Mouse (Mus musculus): ENCODE data around the gene Ralgps1. TPM values are rescaled to one million over a fixed set of nuclear protein-coding genes. Genes with fewer than 3 reads are reported as not detected.
A peak's percentile ranks its signal among the peaks of the same experiment; 100 is the strongest.
"Not testable (repeated sequence)": the region's sequence is repeated elsewhere in the genome, so short reads cannot be mapped to it uniquely, and the experiment has no call there.

Gene Ralgps1
- polyA plus RNA-seq, 1 experiment = 4.5 TPM

- Histone ChIP-seq H3K27me3 (ENCODE audit: control insufficient read depth, insufficient read depth, low read length) (no peaks in the 10 kb centered on the region), H3K4me1 (ENCODE audit: control insufficient read depth, insufficient read depth, insufficient read length) (peaks cover 8% of the 10 kb centered on the region), H3K4me3 (ENCODE audit: extremely low read depth, insufficient read depth, insufficient read length) (peak overlapping the region; percentile 63), H3K36me3 (ENCODE audit: control insufficient read depth, insufficient read depth, low read length) (no peaks in the 10 kb centered on the region), H3K27ac (ENCODE audit: insufficient read depth, low read length) (no peak overlapping the region)
- DNase-seq (ENCODE audit: low read depth in 1 of 2, low spot score in 2 of 2) = peak in 1 of 2 experiments; percentile 26
- no peak for TF ChIP-seq CTCF (IDR thresholded peaks at IDR 0.05; ENCODE audit: extremely low read depth, insufficient read depth, insufficient read length, insufficient replicate concordance)
- TF ChIP-seq POLR2A (IDR thresholded peaks at IDR 0.05; ENCODE audit: low read depth, low read length) = no peak
- WGBS = 6% methylated on average over 10 of the region's 10 CpGs
These were observed 241.6 kb downstream of the Ralgps1 start for GRCm38 (mm10) chr2:33129696-33130095.

GRCm38 (mm10) chr2:33129005-33129404 is 242.3 kb downstream of the Ralgps1 start:
- Histone ChIP-seq H3K4me1 (ENCODE audit: control insufficient read depth, insufficient read depth, insufficient read length) (peaks cover 8% of the 10 kb centered on the region), H3K4me3 (ENCODE audit: extremely low read depth, insufficient read depth, insufficient read length) (no peak overlapping the region), H3K27me3 (ENCODE audit: control insufficient read depth, insufficient read depth, low read length) (no peaks in the 10 kb centered on the region; the same call in 1 of the 2 replicates), H3K27ac (ENCODE audit: insufficient read depth, low read length) (no peak overlapping the region), H3K36me3 (ENCODE audit: control insufficient read depth, insufficient read depth, low read length) (no peaks in the 10 kb centered on the region)
- no peak for DNase-seq (ENCODE audit: low read depth in 1 of 2, low spot score in 2 of 2)
- TF ChIP-seq POLR2A (IDR thresholded peaks at IDR 0.05; ENCODE audit: low read depth, low read length) (no peak), CTCF (IDR thresholded peaks at IDR 0.05; ENCODE audit: extremely low read depth, insufficient read depth, insufficient read length, insufficient replicate concordance) (no peak)
- 72% methylated on average over 2 of the region's 2 CpGs for WGBS

- H3K4me1 ChIP-seq (ENCODE audit: control insufficient read depth, insufficient read depth, insufficient read length) = peaks cover 8% of the 10 kb centered on the region
- H3K27me3 ChIP-seq (ENCODE audit: control insufficient read depth, insufficient read depth, low read length) = no peaks in the 10 kb centered on the region; the same call in 1 of the 2 replicates
- DNase-seq (ENCODE audit: low read depth in 1 of 2, low spot score in 2 of 2) = no peak
- no peak for TF ChIP-seq POLR2A (IDR thresholded peaks at IDR 0.05; ENCODE audit: low read depth, low read length)
- TF ChIP-seq CTCF (IDR thresholded peaks at IDR 0.05; ENCODE audit: extremely low read depth, insufficient read depth, insufficient read length, insufficient replicate concordance) = no peak
- no peak overlapping the region for H3K4me3 ChIP-seq (ENCODE audit: extremely low read depth, insufficient read depth, insufficient read length)
- H3K36me3 ChIP-seq (ENCODE audit: control insufficient read depth, insufficient read depth, low read length) = no peaks in the 10 kb centered on the region
- WGBS = 77% methylated on average over 2 of the region's 2 CpGs
- no peak overlapping the region for H3K27ac ChIP-seq (ENCODE audit: insufficient read depth, low read length)
These were observed 244.0 kb downstream of the Ralgps1 start for GRCm38 (mm10) chr2:33127271-33127670.

- no peak for TF ChIP-seq POLR2A (IDR thresholded peaks at IDR 0.05; ENCODE audit: low read depth, low read length)
- TF ChIP-seq CTCF (IDR thresholded peaks at IDR 0.05; ENCODE audit: extremely low read depth, insufficient read depth, insufficient read length, insufficient replicate concordance) = no peak
- H3K27me3 ChIP-seq (ENCODE audit: control insufficient read depth, insufficient read depth, low read length) = no peaks in the 10 kb centered on the region; the same call in 1 of the 2 replicates
- H3K4me3 ChIP-seq (ENCODE audit: extremely low read depth, insufficient read depth, insufficient read length) = no peak overlapping the region
- no peak for DNase-seq (ENCODE audit: low read depth in 1 of 2, low spot score in 2 of 2)
- WGBS = 84% methylated on average over 6 of the region's 6 CpGs
- no peak overlapping the region for H3K27ac ChIP-seq (ENCODE audit: insufficient read depth, low read length)
- no peaks in the 10 kb centered on the region for H3K36me3 ChIP-seq (ENCODE audit: control insufficient read depth, insufficient read depth, low read length)
- H3K4me1 ChIP-seq (ENCODE audit: control insufficient read depth, insufficient read depth, insufficient read length) = no peaks in the 10 kb centered on the region
These were observed 248.4 kb downstream of the Ralgps1 start for GRCm38 (mm10) chr2:33122856-33123255.

- TF ChIP-seq POLR2A (IDR thresholded peaks at IDR 0.05; ENCODE audit: low read depth, low read length) = no peak
- no peak for TF ChIP-seq CTCF (IDR thresholded peaks at IDR 0.05; ENCODE audit: extremely low read depth, insufficient read depth, insufficient read length, insufficient replicate concordance)
- Histone ChIP-seq H3K27me3 (ENCODE audit: control insufficient read depth, insufficient read depth, low read length) (no peaks in the 10 kb centered on the region), H3K4me1 (ENCODE audit: control insufficient read depth, insufficient read depth, insufficient read length) (no peaks in the 10 kb centered on the region), H3K27ac (ENCODE audit: insufficient read depth, low read length) (no peak overlapping the region), H3K36me3 (ENCODE audit: control insufficient read depth, insufficient read depth, low read length) (no peaks in the 10 kb centered on the region), H3K4me3 (ENCODE audit: extremely low read depth, insufficient read depth, insufficient read length) (no peak overlapping the region)
- 93% methylated on average over 8 of the region's 8 CpGs for WGBS
- DNase-seq (ENCODE audit: low read depth in 1 of 2, low spot score in 2 of 2) = no peak
These were observed 270.8 kb downstream of the Ralgps1 start for GRCm38 (mm10) chr2:33100536-33100935.

GRCm38 (mm10) chr2:33097326-33097725 is 274.0 kb downstream of the Ralgps1 start:
- not testable (repeated sequence) for H3K27me3 ChIP-seq (ENCODE audit: control insufficient read depth, insufficient read depth, low read length); H3K4me3 ChIP-seq (ENCODE audit: extremely low read depth, insufficient read depth, insufficient read length); H3K27ac ChIP-seq (ENCODE audit: insufficient read depth, low read length); H3K4me1 ChIP-seq (ENCODE audit: control insufficient read depth, insufficient read depth, insufficient read length); H3K36me3 ChIP-seq (ENCODE audit: control insufficient read depth, insufficient read depth, low read length); DNase-seq (ENCODE audit: low read depth in 1 of 2, low spot score in 2 of 2)
- 90% methylated on average over 12 of the region's 12 CpGs for WGBS

- TF ChIP-seq CTCF (IDR thresholded peaks at IDR 0.05; ENCODE audit: extremely low read depth, insufficient read depth, insufficient read length, insufficient replicate concordance) = no peak
- no peak for TF ChIP-seq POLR2A (IDR thresholded peaks at IDR 0.05; ENCODE audit: low read depth, low read length)
- Histone ChIP-seq H3K27ac (ENCODE audit: insufficient read depth, low read length) (no peak overlapping the region), H3K4me3 (ENCODE audit: extremely low read depth, insufficient read depth, insufficient read length) (no peak overlapping the region), H3K36me3 (ENCODE audit: control insufficient read depth, insufficient read depth, low read length) (no peaks in the 10 kb centered on the region), H3K27me3 (ENCODE audit: control insufficient read depth, insufficient read depth, low read length) (no peaks in the 10 kb centered on the region), H3K4me1 (ENCODE audit: control insufficient read depth, insufficient read depth, insufficient read length) (no peaks in the 10 kb centered on the region)
- DNase-seq (ENCODE audit: low read depth in 1 of 2, low spot score in 2 of 2) = no peak
- 46% methylated on average over 10 of the region's 10 CpGs for WGBS
These were observed 276.0 kb downstream of the Ralgps1 start for GRCm38 (mm10) chr2:33095221-33095671.

Data from spleen, adult 2 months (tissue).